ENCODE assay signal across 19 mouse cellular contexts in genomic region chr16:70227601-70228226, GRCm38 (mm10).
DNase-seq lines count a peak whose midpoint lies in the region; ATAC-seq lines count a peak whose summit lies in the region.
"Had no signal": no experiment of that assay in that cellular context is flagged by ENCODE, and none has a peak within 500 bp of the region (broad histone marks: within the 10 kb centered on the region; RNA-seq: fewer than 3 reads in every experiment).

No protein-coding gene starts in this region.

- H3K4me2 ChIP-seq in kidney, embryonic 14.5 days (replicated peaks; ENCODE audit: low read depth, low read length) = no peak overlapping the region
- H3K4me2 ChIP-seq in neural tube, embryonic 15.5 days = no peak overlapping the region
- H3K4me2 ChIP-seq in stomach, embryonic 16.5 days (ENCODE audit: low read depth, low read length) = no peak overlapping the region
- H3K4me2 ChIP-seq: hindbrain, embryonic 12.5 days had no signal

- no peak overlapping the region for H3K27ac ChIP-seq in kidney, embryonic 14.5 days (ENCODE audit: low read depth, low read length)
- no peak overlapping the region for H3K27ac ChIP-seq in neural tube, embryonic 15.5 days (replicated peaks)
- H3K27ac ChIP-seq in stomach, embryonic 16.5 days (ENCODE audit: low read length) = no peak overlapping the region
- H3K27ac ChIP-seq: gastrocnemius, adult 2 months; heart, adult 2 months; hindbrain, embryonic 12.5 days; left cerebral cortex, adult 2 months had no signal

- no peak for DNase-seq in kidney, adult 18-20 months
- DNase-seq in neural tube, embryonic 10.5 days (ENCODE audit: extremely low spot score, low spot score) = no peak
- DNase-seq in forelimb bud, embryonic 11.5 days (ENCODE audit: low read depth, low spot score) = peak; percentile 18
- no peak for DNase-seq in heart, postnatal 36 days
- DNase-seq: adrenal gland, postnatal 25 days; cerebellum, adult 2 months; gastrocnemius, adult 2 months; heart, adult 2 months; lung, adult 2 months; lung, postnatal 36 days; right cerebral cortex, postnatal 4 days had no signal

- 75% methylated on average over 9 of the region's 9 CpGs for WGBS in kidney, embryonic 14.5 days
- 85% methylated on average over 9 of the region's 9 CpGs for WGBS in neural tube, embryonic 15.5 days
- WGBS in stomach, embryonic 16.5 days = 78% methylated on average over 9 of the region's 9 CpGs

- no peaks in the 10 kb centered on the region for H3K27me3 ChIP-seq in kidney, embryonic 14.5 days (ENCODE audit: control insufficient read depth, insufficient read depth, low read length)
- H3K27me3 ChIP-seq in neural tube, embryonic 15.5 days (replicated peaks) = no peaks in the 10 kb centered on the region
- H3K27me3 ChIP-seq in stomach, embryonic 16.5 days (ENCODE audit: control insufficient read depth, insufficient read depth, low read length) = no peaks in the 10 kb centered on the region
- H3K27me3 ChIP-seq: hindbrain, embryonic 12.5 days had no signal

- H3K36me3 ChIP-seq in kidney, embryonic 14.5 days (ENCODE audit: control insufficient read depth, insufficient read depth, low read length) = no peaks in the 10 kb centered on the region
- no peaks in the 10 kb centered on the region for H3K36me3 ChIP-seq in neural tube, embryonic 15.5 days
- H3K36me3 ChIP-seq in stomach, embryonic 16.5 days (ENCODE audit: control insufficient read depth, insufficient read depth, low read length) = no peaks in the 10 kb centered on the region
- H3K36me3 ChIP-seq: hindbrain, embryonic 12.5 days had no signal

- H3K9me3 ChIP-seq in kidney, embryonic 14.5 days (ENCODE audit: control insufficient read depth, low read length) = no peaks in the 10 kb centered on the region
- no peaks in the 10 kb centered on the region for H3K9me3 ChIP-seq in neural tube, embryonic 15.5 days (replicated peaks)
- H3K9me3 ChIP-seq in stomach, embryonic 16.5 days (replicated peaks; ENCODE audit: control insufficient read depth, low read length) = no peaks in the 10 kb centered on the region
- H3K9me3 ChIP-seq: hindbrain, embryonic 12.5 days had no signal

- H3K9ac ChIP-seq in kidney, embryonic 14.5 days (ENCODE audit: low read depth, low read length) = no peak overlapping the region
- no peak overlapping the region for H3K9ac ChIP-seq in neural tube, embryonic 15.5 days (replicated peaks)
- H3K9ac ChIP-seq in stomach, embryonic 16.5 days (ENCODE audit: low read length) = no peak overlapping the region
- H3K9ac ChIP-seq: hindbrain, embryonic 12.5 days had no signal

- H3K4me3 ChIP-seq in kidney, embryonic 14.5 days (ENCODE audit: low read length) = no peak overlapping the region
- no peak overlapping the region for H3K4me3 ChIP-seq in neural tube, embryonic 15.5 days (replicated peaks)
- H3K4me3 ChIP-seq in stomach, embryonic 16.5 days (replicated peaks; ENCODE audit: low read length) = no peak overlapping the region
- H3K4me3 ChIP-seq: erythroblast, embryonic 14.5 days; gastrocnemius, adult 2 months; heart, adult 2 months; hindbrain, embryonic 12.5 days; left cerebral cortex, adult 2 months had no signal

- intact Hi-C loops in heart, postnatal 36 days (cut with DNase I) = no loop called here

- no peaks in the 10 kb centered on the region for H3K4me1 ChIP-seq in kidney, embryonic 14.5 days (ENCODE audit: control insufficient read depth, insufficient read depth, low read length)
- peaks cover 9% of the 10 kb centered on the region; the same call in 1 of the 2 replicates for H3K4me1 ChIP-seq in neural tube, embryonic 15.5 days
- 0 out of 2 replicates have a peak, but pooled peaks cover 7% of the 10 kb centered on the region for H3K4me1 ChIP-seq in stomach, embryonic 16.5 days (ENCODE audit: control insufficient read depth, insufficient read depth, low read length)
- H3K4me1 ChIP-seq: hindbrain, embryonic 12.5 days had no signal

- peak; percentile 82 for ATAC-seq in kidney, embryonic 14.5 days (ENCODE audit: low FRiP score, low TSS enrichment)
- ATAC-seq in neural tube, embryonic 15.5 days (ENCODE audit: low FRiP score) = 0 out of 2 replicates have a peak, but pooled peaks have one; percentile 53
- 0 out of 2 replicates have a peak, but pooled peaks have one; percentile 44 for ATAC-seq in stomach, embryonic 16.5 days (ENCODE audit: insufficient read depth, low FRiP score)
- ATAC-seq: forebrain, embryonic 14.5 days; inflammation-experienced regulatory T-cells, adult 6 months had no signal
